Mouse (Mus musculus) kidney, embryonic 14.5 days (tissue): ENCODE data around the gene Bmp2k. TPM values are rescaled to one million over a fixed set of nuclear protein-coding genes. Genes with fewer than 3 reads are reported as not detected.

Experiments
- ATAC-seq: fragments of 200-750 bp; cut with Nextera tagmentation; 2 replicates; pipeline ENCODE4 v1.8.0; 2017; ENCODE audit warnings: moderate number of reproducible peaks, mild to moderate bottlenecking, moderate TSS enrichment, moderate library complexity; ENCODE audit not compliant: low FRiP score, low TSS enrichment
- H3K27ac ChIP-seq: fragments of 300-500 bp; sonication (generic); 2 replicates; pipeline ENCODE4 v1.5.1; 2014; ENCODE audit warnings: low read depth, mild to moderate bottlenecking, low read length, moderate library complexity, mixed read lengths
- H3K27me3 ChIP-seq: fragments of 300-500 bp; sonication (generic); 2 replicates; pipeline ENCODE4 v1.6.1; 2014; ENCODE audit warnings: mild to moderate bottlenecking, low read length; ENCODE audit not compliant: control insufficient read depth, insufficient read depth
- H3K36me3 ChIP-seq: fragments of 300-500 bp; sonication (generic); 2 replicates; pipeline ENCODE4 v1.6.1; 2014; ENCODE audit warnings: low read length, mixed read lengths; ENCODE audit not compliant: control insufficient read depth, insufficient read depth
- H3K4me1 ChIP-seq: fragments of 300-500 bp; sonication (generic); 2 replicates; pipeline ENCODE4 v1.6.1; 2014; ENCODE audit warnings: low read length, mixed read lengths; ENCODE audit not compliant: control insufficient read depth, insufficient read depth
- H3K4me2 ChIP-seq: fragments of 300-500 bp; sonication (generic); replicated peaks from 2 replicates; pipeline ENCODE4 v1.6.1; 2014; ENCODE audit warnings: low read depth, mild to moderate bottlenecking, low read length
- H3K4me3 ChIP-seq: fragments of 300-500 bp; sonication (generic); 2 replicates; pipeline ENCODE4 v1.5.1; 2014; ENCODE audit warnings: mild to moderate bottlenecking, low read length
- H3K9ac ChIP-seq: fragments of 300-500 bp; sonication (generic); 2 replicates; pipeline ENCODE4 v1.6.1; 2014; ENCODE audit warnings: low read depth, mild to moderate bottlenecking, low read length, moderate library complexity
- H3K9me3 ChIP-seq: fragments of 300-500 bp; sonication (generic); 2 replicates; pipeline ENCODE4 v1.6.1; 2016; ENCODE audit warnings: low read length; ENCODE audit not compliant: control insufficient read depth
- WGBS: fragments of 180-500 bp; shearing (Covaris S2); extraction: QIAGEN DNeasy Blood & Tissue Kit; methylation state at CpG from one replicate; pipeline ENCODE4 v1.1.7; 2014; 5-methylcytosine and 5-hydroxymethylcytosine counted together
- polyA plus RNA-seq: library from polyadenylated mRNA; unstranded; fragments of >200 nt; fragmentation: Nextera tagmentation; extraction: Ambion mirVana; gene quantifications from 2 replicates; pipeline ENCODE4 v1.2.1, GENCODE M21; 2014

Gene Bmp2k
- polyA plus RNA-seq, 1 experiment from 2014 or later = 10.9 TPM

- H3K36me3 ChIP-seq = peaks cover 22% of the 10 kb centered on the region
- no peak overlapping the region for H3K9ac ChIP-seq
- no peak for ATAC-seq
- H3K27ac ChIP-seq = no peak overlapping the region
- H3K4me1 ChIP-seq = no peaks in the 10 kb centered on the region
- H3K9me3 ChIP-seq = no peaks in the 10 kb centered on the region
- WGBS = 83% methylated on average over 6 of the region's 6 CpGs
- H3K4me3 ChIP-seq = no peak overlapping the region
- no peaks in the 10 kb centered on the region for H3K27me3 ChIP-seq
- no peak overlapping the region for H3K4me2 ChIP-seq
Measured at GRCm38 (mm10) chr5:97088231-97088630, 90.7 kb downstream of the Bmp2k start.

DNA sequence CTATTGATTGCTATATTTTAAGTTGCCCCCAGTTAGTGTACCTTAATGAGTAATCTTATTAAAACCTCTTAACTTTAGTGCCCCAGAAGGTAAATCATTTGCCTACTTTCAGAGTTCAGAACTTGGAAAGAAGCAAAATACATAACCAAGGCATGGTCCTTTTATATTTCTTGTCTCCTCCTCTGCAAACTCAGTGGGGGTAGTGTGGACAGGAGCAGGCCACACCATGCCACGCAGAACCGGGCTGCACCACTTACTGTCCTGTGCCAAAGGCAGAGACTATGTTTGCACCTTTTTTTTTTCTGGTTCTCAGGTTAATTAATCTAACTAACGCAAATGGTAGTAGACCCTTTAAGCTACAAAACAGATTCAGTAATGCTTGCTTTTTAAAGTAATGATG lies 91.9 kb downstream of the Bmp2k start:
- H3K9me3 ChIP-seq = no peaks in the 10 kb centered on the region
- no peak overlapping the region for H3K4me3 ChIP-seq
- H3K4me2 ChIP-seq = no peak overlapping the region
- 82% methylated on average over 3 of the region's 3 CpGs for WGBS
- no peaks in the 10 kb centered on the region for H3K4me1 ChIP-seq
- H3K27ac ChIP-seq = no peak overlapping the region
- ATAC-seq = no peak
- H3K27me3 ChIP-seq = no peaks in the 10 kb centered on the region
- peaks cover 17% of the 10 kb centered on the region for H3K36me3 ChIP-seq
- H3K9ac ChIP-seq = no peak overlapping the region

- Histone ChIP-seq H3K4me2 (no peak overlapping the region), H3K27me3 (no peaks in the 10 kb centered on the region), H3K4me3 (no peak overlapping the region), H3K4me1 (no peaks in the 10 kb centered on the region), H3K36me3 (peaks cover 12% of the 10 kb centered on the region), H3K27ac (no peak overlapping the region), H3K9ac (no peak overlapping the region), H3K9me3 (no peaks in the 10 kb centered on the region)
- no peak for ATAC-seq
- 66% methylated on average over 6 of the region's 6 CpGs for WGBS
Measured at GRCm38 (mm10) chr5:97090034-97090784, 92.7 kb downstream of the Bmp2k start.

DNA sequence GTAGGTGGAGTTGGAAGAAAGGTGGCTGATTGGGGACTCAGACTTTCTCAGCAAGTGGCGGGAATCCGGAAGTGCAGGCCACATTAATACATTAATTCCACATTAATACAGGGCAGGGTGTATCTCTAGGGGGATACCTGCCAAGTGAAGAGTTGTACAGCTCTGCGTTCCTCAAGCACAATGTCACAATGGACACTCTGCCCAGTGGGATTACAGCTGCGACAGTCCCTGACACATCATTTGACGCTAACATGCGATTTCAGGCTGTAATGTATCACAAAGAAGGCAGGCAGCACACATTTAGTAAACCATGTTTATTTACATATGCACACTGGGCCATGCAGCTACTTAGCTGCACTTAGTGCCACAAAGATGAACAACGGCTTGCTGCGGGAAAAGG lies 95.5 kb downstream of the Bmp2k start:
- Histone ChIP-seq H3K9me3 (no peaks in the 10 kb centered on the region), H3K4me2 (no peak overlapping the region), H3K4me3 (no peak overlapping the region), H3K27me3 (no peaks in the 10 kb centered on the region), H3K4me1 (no peaks in the 10 kb centered on the region), H3K9ac (no peak overlapping the region), H3K36me3 (no peaks in the 10 kb centered on the region; the same call in 1 of the 2 replicates), H3K27ac (no peak overlapping the region)
- 84% methylated on average over 8 of the region's 8 CpGs for WGBS
- ATAC-seq = no peak

DNA sequence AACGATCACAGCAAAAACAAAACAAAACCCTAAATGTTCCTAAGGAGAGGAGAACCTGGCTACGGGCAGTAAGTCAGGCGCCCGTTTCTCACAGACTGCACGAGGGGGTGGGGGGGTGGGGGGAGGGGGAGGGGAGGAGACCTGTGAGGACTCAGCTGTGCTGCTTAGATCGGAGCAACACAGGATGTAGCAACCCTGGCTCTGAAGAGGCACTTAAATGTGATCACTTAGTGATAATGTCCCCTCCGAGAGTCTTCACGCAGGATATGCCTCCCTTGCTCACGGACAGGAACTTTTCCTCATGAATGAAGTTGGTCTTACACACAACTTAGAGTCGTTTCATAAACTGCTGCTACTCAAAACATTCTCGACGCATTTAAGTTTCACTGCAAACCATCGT lies 97.8 kb downstream of the Bmp2k start:
- Histone ChIP-seq H3K27ac (no peak overlapping the region), H3K4me2 (no peak overlapping the region), H3K9me3 (no peaks in the 10 kb centered on the region), H3K27me3 (no peaks in the 10 kb centered on the region), H3K4me3 (no peak overlapping the region), H3K9ac (no peak overlapping the region), H3K36me3 (no peaks in the 10 kb centered on the region), H3K4me1 (no peaks in the 10 kb centered on the region)
- no peak; the same call in 1 of the 2 replicates for ATAC-seq
- WGBS = 57% methylated on average over 13 of the region's 13 CpGs

DNA sequence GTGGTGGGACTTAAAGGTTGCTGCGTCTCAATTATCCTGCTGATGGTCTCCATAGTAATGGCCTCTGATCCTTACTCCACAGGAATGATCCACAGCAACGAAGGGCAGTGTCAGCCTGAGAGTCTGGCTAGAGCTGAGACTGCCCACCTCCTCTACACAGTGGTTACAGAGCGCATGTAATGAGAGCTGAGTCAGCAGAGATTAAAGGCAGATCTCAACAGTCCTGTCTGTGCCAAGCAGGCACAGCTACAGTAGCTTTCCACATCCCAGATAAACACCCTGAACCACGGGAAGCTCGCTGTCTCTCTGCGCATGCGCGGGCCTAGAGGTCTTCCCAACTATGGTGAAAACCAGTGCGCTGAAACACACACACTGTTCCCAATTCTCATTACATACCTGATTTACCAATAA lies 100.1 kb downstream of the Bmp2k start:
- ATAC-seq = peak; percentile 76; the same call in 1 of the 2 replicates
- no peaks in the 10 kb centered on the region for H3K9me3 ChIP-seq
- H3K36me3 ChIP-seq = no peaks in the 10 kb centered on the region
- no peak overlapping the region for H3K4me3 ChIP-seq
- no peak overlapping the region for H3K27ac ChIP-seq
- no peaks in the 10 kb centered on the region for H3K27me3 ChIP-seq
- no peak overlapping the region for H3K9ac ChIP-seq
- H3K4me2 ChIP-seq = no peak overlapping the region
- H3K4me1 ChIP-seq = no peaks in the 10 kb centered on the region
- 62% methylated on average over 9 of the region's 9 CpGs for WGBS

- H3K36me3 ChIP-seq = no peaks in the 10 kb centered on the region
- no peak overlapping the region for H3K4me2 ChIP-seq
- H3K27ac ChIP-seq = no peak overlapping the region
- no peaks in the 10 kb centered on the region for H3K27me3 ChIP-seq
- H3K4me3 ChIP-seq = no peak overlapping the region
- no peak for ATAC-seq
- H3K9ac ChIP-seq = no peak overlapping the region
- 80% methylated on average over 8 of the region's 8 CpGs for WGBS
- no peaks in the 10 kb centered on the region for H3K9me3 ChIP-seq
- no peaks in the 10 kb centered on the region for H3K4me1 ChIP-seq
Measured at GRCm38 (mm10) chr5:97099954-97100353, 102.5 kb downstream of the Bmp2k start.

- ATAC-seq = no peak
- no peaks in the 10 kb centered on the region for H3K36me3 ChIP-seq
- WGBS = 90% methylated on average over 5 of the region's 5 CpGs
- no peak overlapping the region for H3K9ac ChIP-seq
- H3K4me1 ChIP-seq = no peaks in the 10 kb centered on the region
- no peak overlapping the region for H3K27ac ChIP-seq
- H3K4me2 ChIP-seq = no peak overlapping the region
- no peak overlapping the region for H3K4me3 ChIP-seq
- no peaks in the 10 kb centered on the region for H3K27me3 ChIP-seq
- H3K9me3 ChIP-seq = no peaks in the 10 kb centered on the region
Measured at GRCm38 (mm10) chr5:97108333-97108732, 110.8 kb downstream of the Bmp2k start.

- WGBS = 30% methylated on average over 2 of the region's 2 CpGs
Measured at GRCm38 (mm10) chr5:97110133-97110532, 112.6 kb downstream of the Bmp2k start.

More at GRCm38 (mm10) chr5:97110133-97110532, 112.6 kb downstream of the Bmp2k start:
- H3K4me2 ChIP-seq = no peak overlapping the region
- no peaks in the 10 kb centered on the region for H3K27me3 ChIP-seq
- no peaks in the 10 kb centered on the region for H3K4me1 ChIP-seq
- no peak overlapping the region for H3K4me3 ChIP-seq
- H3K9ac ChIP-seq = no peak overlapping the region
- no peak overlapping the region for H3K27ac ChIP-seq
- no peaks in the 10 kb centered on the region for H3K36me3 ChIP-seq
- no peak for ATAC-seq
- no peaks in the 10 kb centered on the region for H3K9me3 ChIP-seq
